Mouse (Mus musculus): ENCODE results near the gene Tmem107. TPM values are rescaled to one million over a fixed set of nuclear protein-coding genes. Genes with fewer than 3 reads are reported as not detected.

Tmem107 gene
- polyA plus RNA-seq, 1 experiment from 2014 or later: 45.2 TPM

DNA sequence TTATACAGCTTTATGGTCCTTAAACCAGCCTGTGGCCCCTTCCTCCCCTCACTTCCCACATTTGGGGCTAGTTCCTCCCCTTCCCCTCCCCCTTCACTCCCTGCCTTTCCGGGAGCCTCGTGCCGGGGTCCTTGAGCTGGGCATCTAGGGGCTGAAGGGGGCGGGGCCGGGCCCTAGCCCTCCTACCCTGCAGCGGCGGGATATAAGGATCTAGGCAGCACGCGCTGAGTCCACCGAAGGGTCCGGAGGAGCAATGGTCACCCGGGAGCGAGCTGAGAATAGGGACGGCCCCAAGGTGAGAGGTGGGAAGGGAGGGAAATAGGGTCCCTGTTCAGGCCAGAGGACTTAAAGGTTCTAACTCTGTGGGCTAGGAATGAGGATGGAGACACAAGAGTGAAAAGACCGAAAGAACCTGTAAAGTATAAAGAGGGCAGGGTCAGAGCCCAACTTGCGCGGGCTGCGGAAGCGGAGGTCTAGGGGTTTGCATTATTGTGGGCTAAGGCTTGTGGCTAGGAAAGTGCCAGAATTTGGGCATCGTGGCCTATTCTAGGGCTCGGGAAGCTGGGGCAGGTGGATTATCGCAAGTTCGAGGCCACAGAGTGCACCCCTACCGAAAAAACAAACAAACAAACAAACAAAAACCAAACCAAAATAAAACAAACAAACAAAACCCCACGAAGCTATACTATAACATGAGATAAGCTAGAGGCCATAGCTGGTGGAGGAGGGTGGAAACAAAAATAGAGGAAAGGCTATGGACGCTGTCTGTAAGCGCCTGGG is 49.8 kb downstream of the Tmem107 start, which contains the start of gene Hes7:
Gene Hes7 (plus strand): TSS at position 184 of the 780 bp plus-strand sequence.
- ATAC-seq: no peak
- Histone ChIP-seq H3K27me3 (replicated peaks; ENCODE audit: control insufficient read depth, insufficient read depth, low read length) (peaks cover 6% of the 10 kb centered on the region; the same call in 1 of the 2 replicates), H3K4me2 (ENCODE audit: low read length) (peak within 1 kb of the TSS; percentile 94), H3K27ac (ENCODE audit: low read depth, low read length) (no peak within 1 kb of the TSS), H3K4me3 (ENCODE audit: low read depth, low read length) (peak within 1 kb of the TSS; percentile 77), H3K9ac (ENCODE audit: low read length) (peak within 1 kb of the TSS; percentile 72), H3K9me3 (replicated peaks; ENCODE audit: control insufficient read depth, low read length) (no peaks in the 10 kb centered on the region), H3K4me1 (ENCODE audit: control insufficient read depth, insufficient read depth, low read length) (peaks cover 12% of the 10 kb centered on the region; the same call in 1 of the 2 replicates), H3K36me3 (ENCODE audit: control insufficient read depth, insufficient read depth, low read length) (no peaks in the 10 kb centered on the region)
- 3% methylated on average over 27 of the region's 27 CpGs for WGBS
- no peak for DNase-seq (ENCODE audit: low spot score)

DNA sequence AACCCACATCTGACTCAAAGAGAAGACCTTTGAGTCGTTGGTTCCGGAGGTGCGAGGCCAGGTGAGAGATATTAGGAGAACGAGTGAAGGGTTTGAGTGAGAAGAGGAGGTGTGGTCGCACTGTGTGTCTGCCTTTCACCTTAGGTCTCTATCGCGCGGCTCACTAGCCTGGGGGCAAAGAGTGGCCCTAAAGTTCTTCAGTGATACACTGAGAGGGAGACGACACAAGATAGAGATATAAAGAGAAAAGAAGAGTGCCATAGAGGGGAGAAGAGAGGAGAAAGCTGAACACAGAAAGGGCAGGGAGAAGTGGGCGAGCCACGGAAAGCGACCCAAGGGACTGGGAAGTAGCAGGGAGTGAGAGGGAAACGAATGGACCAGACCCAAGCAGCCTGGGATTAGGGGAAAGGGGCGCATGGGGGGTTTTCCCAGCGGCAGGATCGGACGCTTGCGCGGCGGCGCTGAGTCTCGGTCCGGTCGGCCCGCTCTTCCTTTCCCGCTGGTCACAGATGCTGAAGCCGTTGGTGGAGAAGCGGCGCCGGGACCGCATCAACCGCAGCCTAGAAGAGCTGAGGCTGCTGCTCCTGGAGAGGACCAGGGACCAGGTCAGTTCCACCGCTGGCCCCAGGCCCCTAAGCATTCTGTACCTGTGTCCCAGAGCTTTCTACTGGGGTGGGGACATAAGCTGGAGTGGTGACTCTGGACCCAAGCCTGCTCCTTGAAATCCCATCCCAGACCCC is 50.6 kb downstream of the Tmem107 start:
- Histone ChIP-seq H3K36me3 (ENCODE audit: control insufficient read depth, insufficient read depth, low read length) (no peaks in the 10 kb centered on the region), H3K9me3 (replicated peaks; ENCODE audit: control insufficient read depth, low read length) (no peaks in the 10 kb centered on the region), H3K27me3 (replicated peaks; ENCODE audit: control insufficient read depth, insufficient read depth, low read length) (peaks cover 6% of the 10 kb centered on the region; the same call in 1 of the 2 replicates), H3K4me3 (ENCODE audit: low read depth, low read length) (peak overlapping the region; percentile 77), H3K9ac (ENCODE audit: low read length) (peak overlapping the region; percentile 72), H3K4me2 (ENCODE audit: low read length) (peak overlapping the region; percentile 94), H3K27ac (ENCODE audit: low read depth, low read length) (no peak overlapping the region), H3K4me1 (ENCODE audit: control insufficient read depth, insufficient read depth, low read length) (peaks cover 15% of the 10 kb centered on the region; the same call in 1 of the 2 replicates)
- ATAC-seq (no peak), DNase-seq (ENCODE audit: low spot score) (no peak)
- under 1% methylated on average over 33 of the region's 33 CpGs for WGBS

DNA sequence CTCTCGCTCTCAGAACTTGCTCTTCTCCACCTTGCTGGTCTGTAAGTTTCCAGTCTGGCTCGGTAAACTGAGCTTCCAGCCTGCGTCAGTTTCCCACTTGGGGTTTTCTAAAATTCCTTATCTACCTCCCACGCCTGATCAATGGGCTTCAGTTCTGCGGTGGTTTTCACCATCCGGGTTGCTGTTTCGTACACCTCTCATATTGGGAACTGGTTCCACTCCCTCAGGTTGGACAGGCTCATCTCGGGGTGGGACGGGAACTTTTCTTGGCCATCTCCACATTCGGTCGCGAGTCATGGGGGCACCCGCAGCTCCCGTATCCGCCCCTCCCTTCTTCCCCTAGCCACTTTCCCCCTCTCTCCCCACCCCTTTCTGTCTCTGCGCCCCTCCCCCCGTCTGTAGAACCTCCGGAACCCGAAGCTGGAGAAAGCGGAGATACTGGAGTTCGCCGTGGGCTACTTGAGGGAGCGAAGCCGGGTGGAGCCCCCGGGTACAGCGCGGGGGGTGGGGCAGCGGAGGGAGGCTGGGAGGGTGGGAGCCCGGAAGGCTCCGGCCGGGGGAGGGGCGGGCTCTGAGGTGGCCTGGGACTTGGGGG is 51.2 kb downstream of the Tmem107 start:
- Histone ChIP-seq H3K36me3 (ENCODE audit: control insufficient read depth, insufficient read depth, low read length) (no peaks in the 10 kb centered on the region), H3K4me2 (ENCODE audit: low read length) (peak overlapping the region; percentile 94), H3K4me3 (ENCODE audit: low read depth, low read length) (peak overlapping the region; percentile 77), H3K4me1 (ENCODE audit: control insufficient read depth, insufficient read depth, low read length) (peaks cover 15% of the 10 kb centered on the region; the same call in 1 of the 2 replicates), H3K27ac (ENCODE audit: low read depth, low read length) (peak overlapping the region; percentile 55; the same call in 1 of the 2 replicates), H3K9ac (ENCODE audit: low read length) (peak overlapping the region; percentile 72), H3K9me3 (replicated peaks; ENCODE audit: control insufficient read depth, low read length) (no peaks in the 10 kb centered on the region), H3K27me3 (replicated peaks; ENCODE audit: control insufficient read depth, insufficient read depth, low read length) (peaks cover 6% of the 10 kb centered on the region; the same call in 1 of the 2 replicates)
- DNase-seq (ENCODE audit: low spot score) (peak; percentile 63), ATAC-seq (no peak)
- 1% methylated on average over 31 of the region's 32 CpGs for WGBS

DNA sequence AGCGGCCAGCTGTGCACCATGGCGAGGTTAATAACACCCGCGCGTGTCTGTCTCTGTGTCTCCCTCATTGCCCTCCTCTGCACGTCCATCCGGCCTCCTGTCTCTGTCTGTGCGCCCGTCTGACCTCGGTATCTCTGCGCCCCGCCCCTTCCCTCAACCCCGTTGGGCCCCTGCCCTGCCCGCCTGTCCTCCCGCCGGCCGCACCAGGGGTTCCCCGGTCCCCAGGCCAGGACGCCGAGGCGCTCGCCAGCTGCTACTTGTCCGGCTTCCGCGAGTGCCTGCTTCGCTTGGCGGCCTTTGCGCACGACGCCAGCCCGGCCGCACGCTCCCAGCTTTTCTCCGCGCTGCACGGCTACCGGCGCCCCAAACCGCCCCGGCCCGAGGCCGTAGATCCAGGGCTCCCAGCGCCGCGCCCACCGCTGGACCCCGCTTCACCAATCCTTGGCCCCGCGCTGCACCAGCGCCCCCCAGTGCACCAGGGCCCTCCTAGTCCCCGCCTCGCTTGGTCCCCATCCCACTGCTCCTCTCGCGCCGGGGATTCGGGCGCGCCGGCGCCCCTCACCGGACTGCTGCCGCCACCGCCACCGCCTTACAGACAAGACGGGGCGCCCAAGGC is 51.8 kb downstream of the Tmem107 start, which contains the start of gene 9130213A22Rik:
Gene 9130213A22Rik (minus strand): TSS at position 254 of the 616 bp plus-strand sequence.
- WGBS: under 1% methylated on average over 65 of the region's 66 CpGs
- peak within 1 kb of the TSS; percentile 94 for H3K4me2 ChIP-seq (ENCODE audit: low read length)
- H3K36me3 ChIP-seq (ENCODE audit: control insufficient read depth, insufficient read depth, low read length): no peaks in the 10 kb centered on the region
- peaks cover 15% of the 10 kb centered on the region; the same call in 1 of the 2 replicates for H3K4me1 ChIP-seq (ENCODE audit: control insufficient read depth, insufficient read depth, low read length)
- H3K9ac ChIP-seq (ENCODE audit: low read length): peak within 1 kb of the TSS; percentile 72
- H3K27me3 ChIP-seq (replicated peaks; ENCODE audit: control insufficient read depth, insufficient read depth, low read length): peaks cover 6% of the 10 kb centered on the region; the same call in 1 of the 2 replicates
- H3K27ac ChIP-seq (ENCODE audit: low read depth, low read length): peak within 1 kb of the TSS; percentile 55; the same call in 1 of the 2 replicates
- no peaks in the 10 kb centered on the region for H3K9me3 ChIP-seq (replicated peaks; ENCODE audit: control insufficient read depth, low read length)
- ATAC-seq (peak; percentile 64), DNase-seq (ENCODE audit: low spot score) (peak; percentile 90)
- peak within 1 kb of the TSS; percentile 77 for H3K4me3 ChIP-seq (ENCODE audit: low read depth, low read length)

Other genes with a start within 250 kb of the Tmem107 start
- 70.0 and 80.2 TPM in 2 replicates for gene Ndel1, start 198.9 kb upstream of the Tmem107 start, polyA plus RNA-seq (2014; fragmentation: Nextera tagmentation; extraction: Ambion mirVana)
- not detected in 2 replicates for gene Rnf222, start 182.3 kb upstream of the Tmem107 start, polyA plus RNA-seq (2014; fragmentation: Nextera tagmentation; extraction: Ambion mirVana)
- gene Rpl26, start 169.2 kb upstream of the Tmem107 start, polyA plus RNA-seq (2014; fragmentation: Nextera tagmentation; extraction: Ambion mirVana): 673 and 871 TPM in 2 replicates
- gene Odf4, start 143.7 kb upstream of the Tmem107 start, polyA plus RNA-seq (2014; fragmentation: Nextera tagmentation; extraction: Ambion mirVana): 0.23 TPM in 1 of 2 replicates, not detected in the other
- 5.8 and 6.3 TPM in 2 replicates for gene Arhgef15, start 113.3 kb upstream of the Tmem107 start, polyA plus RNA-seq (2014; fragmentation: Nextera tagmentation; extraction: Ambion mirVana)
- 0.75 and 1.2 TPM in 2 replicates for gene Slc25a35, start 102.7 kb upstream of the Tmem107 start, polyA plus RNA-seq (2014; fragmentation: Nextera tagmentation; extraction: Ambion mirVana)
- 35.2 and 43.5 TPM in 2 replicates for gene Rangrf, start 95.6 kb upstream of the Tmem107 start, polyA plus RNA-seq (2014; fragmentation: Nextera tagmentation; extraction: Ambion mirVana)
- gene Pfas, start 62.3 kb upstream of the Tmem107 start, polyA plus RNA-seq (2014; fragmentation: Nextera tagmentation; extraction: Ambion mirVana): 14.1 and 15.6 TPM in 2 replicates
- gene Ctc1, start 54.9 kb upstream of the Tmem107 start, polyA plus RNA-seq (2014; fragmentation: Nextera tagmentation; extraction: Ambion mirVana): 43.4 and 56.1 TPM in 2 replicates
- gene Aurkb, start 25.2 kb upstream of the Tmem107 start, polyA plus RNA-seq (2014; fragmentation: Nextera tagmentation; extraction: Ambion mirVana): 69.2 and 74.0 TPM in 2 replicates
- gene Borcs6, start 11.1 kb upstream of the Tmem107 start, polyA plus RNA-seq (2014; fragmentation: Nextera tagmentation; extraction: Ambion mirVana): 10.7 and 13.9 TPM in 2 replicates
- 124 and 188 TPM in 2 replicates for gene Vamp2, start 17.7 kb downstream of the Tmem107 start, polyA plus RNA-seq (2014; fragmentation: Nextera tagmentation; extraction: Ambion mirVana)
- gene Per1, start 24.4 kb downstream of the Tmem107 start, polyA plus RNA-seq (2014; fragmentation: Nextera tagmentation; extraction: Ambion mirVana): 6.8 and 11.6 TPM in 2 replicates
- 0.23 and 0.24 TPM in 2 replicates for gene Hes7, start 49.6 kb downstream of the Tmem107 start, polyA plus RNA-seq (2014; fragmentation: Nextera tagmentation; extraction: Ambion mirVana)
- 0.14 TPM in 2 replicates for gene 9130213A22Rik, start 51.8 kb downstream of the Tmem107 start, polyA plus RNA-seq (2014; fragmentation: Nextera tagmentation; extraction: Ambion mirVana)
- gene Aloxe3, start 55.1 kb downstream of the Tmem107 start, polyA plus RNA-seq (2014; fragmentation: Nextera tagmentation; extraction: Ambion mirVana): 0.94 and 2.1 TPM in 2 replicates
- 0.15 TPM in 1 of 2 replicates, not detected in the other for gene Alox12b, start 86.2 kb downstream of the Tmem107 start, polyA plus RNA-seq (2014; fragmentation: Nextera tagmentation; extraction: Ambion mirVana)
- gene Alox8, start 127.0 kb downstream of the Tmem107 start, polyA plus RNA-seq (2014; fragmentation: Nextera tagmentation; extraction: Ambion mirVana): 0.08 TPM in 1 of 2 replicates, not detected in the other
- 0.35 and 0.41 TPM in 2 replicates for gene Gucy2e, start 166.2 kb downstream of the Tmem107 start, polyA plus RNA-seq (2014; fragmentation: Nextera tagmentation; extraction: Ambion mirVana)

Data from forebrain, embryonic 14.5 days (tissue).